Mouse (Mus musculus) testis, adult 2 months (tissue): ENCODE measurements around the gene Cd40.

Source experiments
- CTCF ChIP-seq: fragments of 200-500 bp; IDR thresholded peaks from 2 replicates; pipeline ENCODE4 v1.5.1; 2012; ENCODE audit warnings: low read depth, mild to moderate bottlenecking, inconsistent platforms, low read length, moderate library complexity; ENCODE audit not compliant: control insufficient read depth, insufficient read depth, insufficient replicate concordance
- POLR2A ChIP-seq: fragments of 200-500 bp; IDR thresholded peaks from 2 replicates; pipeline ENCODE4 v1.6.1; 2012; ENCODE audit warnings: low read depth, mild to moderate bottlenecking, inconsistent platforms, low read length, moderate library complexity; ENCODE audit not compliant: control insufficient read depth

DNA sequence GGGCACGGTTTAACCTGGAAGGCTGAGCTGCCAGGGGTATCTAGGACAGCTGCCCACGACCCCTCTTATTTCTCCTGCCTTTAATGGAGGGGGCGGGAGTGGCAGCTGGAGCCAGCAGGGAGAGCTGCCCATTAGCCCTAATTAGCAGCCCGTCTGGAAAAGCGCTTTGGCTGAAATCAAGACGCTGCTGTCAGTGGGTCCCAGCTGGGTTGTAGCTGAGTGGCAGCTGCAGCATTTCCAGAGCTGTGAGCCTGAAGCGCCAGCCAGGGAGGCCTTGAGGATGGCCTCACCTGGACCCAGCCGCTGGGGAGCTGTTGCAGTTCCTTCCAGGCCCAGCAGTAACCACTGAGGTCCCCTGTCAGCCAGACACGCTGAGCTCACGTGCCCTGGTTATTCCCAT is 40.9 kb downstream of the Cd40 start:
- no peak for TF ChIP-seq CTCF
- TF ChIP-seq POLR2A = no peak
